ENCODE assay signal across 30 mouse cellular contexts in the genomic region with DNA sequence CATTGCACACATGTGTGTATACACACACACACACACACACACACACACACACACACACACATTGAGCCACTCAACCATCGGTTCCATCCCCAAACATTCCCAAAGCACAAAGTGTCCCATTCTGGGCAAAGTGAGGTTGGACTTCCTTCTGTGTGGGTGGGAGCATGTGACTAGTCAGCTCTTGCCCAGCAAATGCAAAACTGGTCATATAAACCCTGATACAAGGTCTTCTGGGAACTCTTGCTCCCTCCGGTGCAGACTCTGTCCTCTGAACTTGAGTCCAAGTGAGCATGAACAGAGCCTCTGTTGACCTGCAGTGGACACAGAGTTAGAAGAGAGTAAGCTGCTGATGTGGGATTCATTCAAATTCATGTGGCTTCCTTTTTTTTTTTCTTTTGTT.
A peak's percentile ranks its signal among the peaks of the same experiment; 100 is the strongest.
DNase-seq lines count a peak whose midpoint lies in the region; ATAC-seq and TF ChIP-seq lines count a peak whose summit lies in the region.
"Had no signal": no experiment of that assay in that cellular context is flagged by ENCODE, and none has a peak within 500 bp of the region (broad histone marks: within the 10 kb centered on the region; RNA-seq: fewer than 3 reads in every experiment).

No protein-coding gene starts in this region.

- no peaks in the 10 kb centered on the region for H3K27me3 ChIP-seq in kidney, embryonic 15.5 days
- H3K27me3 ChIP-seq in testis, adult 2 months (ENCODE audit: control insufficient read depth, insufficient read depth, low read length) = no peaks in the 10 kb centered on the region
- H3K27me3 ChIP-seq: embryonic facial prominence, embryonic 13.5 days; hindbrain, embryonic 12.5 days; intestine, embryonic 15.5 days; lung, embryonic 15.5 days; midbrain, embryonic 12.5 days; neural tube, embryonic 12.5 days had no signal

- no peaks in the 10 kb centered on the region for H3K36me3 ChIP-seq in kidney, embryonic 15.5 days
- H3K36me3 ChIP-seq in testis, adult 2 months (ENCODE audit: control insufficient read depth, insufficient read depth, low read length) = no peaks in the 10 kb centered on the region
- H3K36me3 ChIP-seq: embryonic facial prominence, embryonic 13.5 days; forebrain, embryonic 10.5 days; hindbrain, embryonic 12.5 days; intestine, embryonic 15.5 days; limb, embryonic 12.5 days; lung, embryonic 15.5 days; midbrain, embryonic 12.5 days; neural tube, embryonic 12.5 days had no signal

- no peak for TF ChIP-seq CTCF in testis, adult 2 months (IDR thresholded peaks at IDR 0.05; ENCODE audit: control insufficient read depth, insufficient read depth, insufficient replicate concordance, low read depth, low read length)

- H3K27ac ChIP-seq in kidney, embryonic 15.5 days = no peak overlapping the region
- no peak overlapping the region for H3K27ac ChIP-seq in testis, adult 2 months (ENCODE audit: control insufficient read depth, insufficient read depth, low read depth, low read length)
- H3K27ac ChIP-seq: embryonic facial prominence, embryonic 13.5 days; forebrain, embryonic 10.5 days; hindbrain, embryonic 12.5 days; hindbrain, postnatal 0 days; intestine, embryonic 15.5 days; left cerebral cortex, adult 2 months; limb, embryonic 12.5 days; liver, embryonic 14.5 days; lung, embryonic 15.5 days; midbrain, embryonic 12.5 days; neural tube, embryonic 12.5 days had no signal

- 91% methylated on average over 2 of the region's 2 CpGs for WGBS in kidney, embryonic 15.5 days

- H3K4me3 ChIP-seq in kidney, embryonic 15.5 days (replicated peaks) = no peak overlapping the region
- H3K4me3 ChIP-seq in testis, adult 2 months (ENCODE audit: control insufficient read depth, low read depth, low read length) = peak overlapping the region; percentile 38
- H3K4me3 ChIP-seq: embryonic facial prominence, embryonic 13.5 days; forebrain, embryonic 10.5 days; hindbrain, embryonic 12.5 days; intestine, embryonic 15.5 days; layer of hippocampus, adult 2 months; left cerebral cortex, adult 2 months; limb, embryonic 12.5 days; lung, embryonic 15.5 days; midbrain, embryonic 12.5 days; myocyte; neural tube, embryonic 12.5 days had no signal

- DNase-seq in kidney, adult 18-20 months = peak; percentile 67
- no peak for DNase-seq in testis, postnatal 14 days (ENCODE audit: low spot score)
- peak; percentile 23 for DNase-seq in kidney, postnatal 10 days
- DNase-seq in urinary bladder, postnatal 14 days (ENCODE audit: low spot score) = no peak
- no peak for DNase-seq in spleen, postnatal 36 days (ENCODE audit: low spot score in 2 of 2)
- DNase-seq: adrenal gland, adult 2 months; adrenal gland, postnatal 36 days; cerebellum, adult 18-20 months; cerebellum, postnatal 10 days; heart, postnatal 14 days; lung, postnatal 36 days; right cerebral cortex, adult 18-20 months; right cerebral cortex, postnatal 4 days had no signal

- no peaks in the 10 kb centered on the region for H3K9me3 ChIP-seq in kidney, embryonic 15.5 days (replicated peaks)
- H3K9me3 ChIP-seq: embryonic facial prominence, embryonic 13.5 days; forebrain, embryonic 10.5 days; hindbrain, embryonic 12.5 days; intestine, embryonic 15.5 days; limb, embryonic 12.5 days; lung, embryonic 15.5 days; midbrain, embryonic 12.5 days; neural tube, embryonic 12.5 days had no signal

- ATAC-seq in kidney, embryonic 15.5 days (replicated peaks; ENCODE audit: low FRiP score) = no peak
- ATAC-seq: CD4-positive, CD25-positive, alpha-beta regulatory T cell, adult 4 months; forebrain, embryonic 16.5 days; hindbrain, postnatal 0 days; intestine, embryonic 15.5 days had no signal

- no peak for TF ChIP-seq POLR2A in testis, adult 2 months (IDR thresholded peaks at IDR 0.05; ENCODE audit: control insufficient read depth, low read depth, low read length)

- H3K9ac ChIP-seq in kidney, embryonic 15.5 days = no peak overlapping the region
- H3K9ac ChIP-seq: embryonic facial prominence, embryonic 13.5 days; hindbrain, embryonic 12.5 days; intestine, embryonic 15.5 days; limb, embryonic 12.5 days; liver, embryonic 14.5 days; lung, embryonic 15.5 days; midbrain, embryonic 12.5 days; neural tube, embryonic 12.5 days had no signal

- H3K4me2 ChIP-seq in kidney, embryonic 15.5 days = no peak overlapping the region
- H3K4me2 ChIP-seq: embryonic facial prominence, embryonic 13.5 days; hindbrain, embryonic 12.5 days; intestine, embryonic 15.5 days; limb, embryonic 12.5 days; lung, embryonic 15.5 days; midbrain, embryonic 12.5 days; neural tube, embryonic 12.5 days had no signal

- H3K4me1 ChIP-seq in kidney, embryonic 15.5 days = 0 out of 2 replicates have a peak, but pooled peaks cover 7% of the 10 kb centered on the region
- H3K4me1 ChIP-seq in testis, adult 2 months (ENCODE audit: control insufficient read depth, insufficient read depth, low read length) = no peaks in the 10 kb centered on the region; the same call in none of the 2 replicates
- H3K4me1 ChIP-seq: embryonic facial prominence, embryonic 13.5 days; lung, embryonic 15.5 days; midbrain, embryonic 12.5 days; neural tube, embryonic 12.5 days had no signal

Comparison
In these comparisons a context has a peak if more than half of its experiments do, and no peak if none do; other contexts are left out.
1. DNase-seq: peak in kidney, adult 18-20 months (single experiment) and kidney, postnatal 10 days (single experiment); none in testis, postnatal 14 days (single experiment), urinary bladder, postnatal 14 days (single experiment) and spleen, postnatal 36 days (0 of 2).